Mouse (Mus musculus) MEL (cell line): ENCODE measurements around the gene Baiap2l2. TPM values are rescaled to one million over a fixed set of nuclear protein-coding genes. Genes with fewer than 3 reads are reported as not detected.
A peak's percentile ranks its signal among the peaks of the same experiment; 100 is the strongest.

Experiments
- DNase-seq: peaks from one replicate; pipeline ENCODE4 v3.0.0; 2011; ENCODE audit warnings: low read depth, low spot score
- H3K27ac ChIP-seq: 2 replicates; pipeline ENCODE4 v1.5.1; 2012; ENCODE audit warnings: low read depth, mild to moderate bottlenecking, control low read depth, low read length, moderate library complexity; ENCODE audit not compliant: control insufficient read depth
- H3K27me3 ChIP-seq, 2 experiments: fragments of 150-350 bp in 1 of 2; sonication (generic) in 1 of 2; 2 replicates each; pipeline ENCODE4 v1.6.1; 2012; ENCODE audit warnings: low read length in 2 of 2, mild to moderate bottlenecking in 2 of 2, improper control_type of control experiment in 1 of 2, moderate library complexity in 1 of 2; ENCODE audit not compliant: insufficient read depth in 2 of 2, control insufficient read depth in 1 of 2
- H3K36me3 ChIP-seq, 2 experiments: 2 replicates each; pipeline ENCODE4 v1.6.1; 2012 to 2014; ENCODE audit warnings: low read length in 2 of 2, improper control_type of control experiment in 1 of 2, inconsistent platforms in 1 of 2, mild to moderate bottlenecking in 1 of 2; ENCODE audit not compliant: insufficient read depth in 2 of 2, control insufficient read depth in 1 of 2
- H3K4me1 ChIP-seq, 2 experiments: fragments of 150-350 bp in 1 of 2; sonication (generic) in 1 of 2; 2 replicates each; pipeline ENCODE4 v1.6.1; 2012; ENCODE audit warnings: low read length in 2 of 2, improper control_type of control experiment in 1 of 2, mild to moderate bottlenecking in 1 of 2; ENCODE audit not compliant: insufficient read depth in 2 of 2, control insufficient read depth in 1 of 2
- H3K4me3 ChIP-seq, 2 experiments: fragments of 150-350 bp in 1 of 2; sonication (generic) in 1 of 2; 2 replicates each; pipeline ENCODE4 v1.5.1; 2012; ENCODE audit warnings: low read depth in 2 of 2, low read length in 2 of 2, mild to moderate bottlenecking in 2 of 2, moderate library complexity in 2 of 2, control low read depth in 1 of 2, improper control_type of control experiment in 1 of 2; ENCODE audit not compliant: control insufficient read depth in 1 of 2, insufficient read depth in 1 of 2
- H3K79me2 ChIP-seq: 2 replicates; pipeline ENCODE4 v1.6.1; 2012; ENCODE audit warnings: mild to moderate bottlenecking, low read length, moderate library complexity; ENCODE audit not compliant: control insufficient read depth, poor library complexity, insufficient read depth
- H3K9ac ChIP-seq: 2 replicates; pipeline ENCODE4 v1.6.1; 2012; ENCODE audit warnings: low read depth, mild to moderate bottlenecking, control low read depth, low read length, moderate library complexity; ENCODE audit not compliant: control insufficient read depth, poor library complexity, severe bottlenecking
- H3K9me3 ChIP-seq: fragments of 150-350 bp; sonication (generic); replicated peaks from 2 replicates; pipeline ENCODE4 v1.6.1; 2012; ENCODE audit warnings: mild to moderate bottlenecking, low read length, improper control_type of control experiment, moderate library complexity; ENCODE audit not compliant: insufficient read depth
- BHLHE40 ChIP-seq: IDR thresholded peaks from 2 replicates; pipeline ENCODE4 v1.6.1; 2012; ENCODE audit warnings: low read depth, mild to moderate bottlenecking, inconsistent platforms, low read length, improper control_type of control experiment, borderline replicate concordance
- CHD1 ChIP-seq: IDR thresholded peaks from 2 replicates; pipeline ENCODE4 v1.6.1; 2012; ENCODE audit warnings: low read depth, mild to moderate bottlenecking, inconsistent platforms, low read length, improper control_type of control experiment
- CHD2 ChIP-seq: IDR thresholded peaks from 2 replicates; pipeline ENCODE4 v1.6.1; 2011; ENCODE audit warnings: low read length, improper control_type of control experiment
- E2F4 ChIP-seq: IDR thresholded peaks from 2 replicates; pipeline ENCODE4 v1.6.1; 2011; ENCODE audit warnings: low read depth, low read length, improper control_type of control experiment, borderline replicate concordance
- ELF1 ChIP-seq: IDR thresholded peaks from 2 replicates; pipeline ENCODE4 v1.6.1; 2014; ENCODE audit warnings: low read depth, mild to moderate bottlenecking, inconsistent platforms, low read length, improper control_type of control experiment, moderate library complexity
- EP300 ChIP-seq, 2 experiments: IDR thresholded peaks; 2 replicates each; pipeline ENCODE4 v1.6.1; 2011; ENCODE audit warnings: improper control_type of control experiment in 2 of 2, low read length in 2 of 2, low read depth in 1 of 2, mild to moderate bottlenecking in 1 of 2
- GABPA ChIP-seq: IDR thresholded peaks from 2 replicates; pipeline ENCODE4 v1.6.1; 2012; ENCODE audit warnings: low read depth, mild to moderate bottlenecking, inconsistent platforms, low read length, improper control_type of control experiment, moderate library complexity
- GATA1 ChIP-seq: IDR thresholded peaks from 2 replicates; pipeline ENCODE4 v1.6.1; 2011; ENCODE audit warnings: low read depth, low read length, improper control_type of control experiment
- HCFC1 ChIP-seq: IDR thresholded peaks from 2 replicates; pipeline ENCODE4 v1.6.1; 2012; ENCODE audit warnings: low read depth, mild to moderate bottlenecking, inconsistent platforms, low read length, improper control_type of control experiment, moderate library complexity
- JUND ChIP-seq: IDR thresholded peaks from 2 replicates; pipeline ENCODE4 v1.6.1; 2011; ENCODE audit warnings: low read depth, mild to moderate bottlenecking, improper control_type of control experiment, low read length
- KAT2A ChIP-seq: conservative IDR thresholded peaks from 2 replicates; pipeline ENCODE4 v1.6.1; 2012; ENCODE audit warnings: low read depth, low read length, improper control_type of control experiment, inconsistent platforms
- MAFK ChIP-seq: IDR thresholded peaks from 2 replicates; pipeline ENCODE4 v1.6.1; 2011; ENCODE audit warnings: low read depth, mild to moderate bottlenecking, low read length, improper control_type of control experiment, borderline replicate concordance
- MAX ChIP-seq: IDR thresholded peaks from 2 replicates; pipeline ENCODE4 v1.6.1; 2011; ENCODE audit warnings: low read length, improper control_type of control experiment
- MAZ ChIP-seq: IDR thresholded peaks from 2 replicates; pipeline ENCODE4 v1.6.1; 2012; ENCODE audit warnings: low read depth, mild to moderate bottlenecking, inconsistent platforms, low read length, improper control_type of control experiment
- MEF2A ChIP-seq: IDR thresholded peaks from 2 replicates; pipeline ENCODE4 v1.6.1; 2014; ENCODE audit warnings: low read depth, mild to moderate bottlenecking, inconsistent platforms, low read length, improper control_type of control experiment; ENCODE audit not compliant: poor library complexity, insufficient replicate concordance, severe bottlenecking; ENCODE audit errors: extremely low read depth
- MXI1 ChIP-seq: IDR thresholded peaks from 2 replicates; pipeline ENCODE4 v1.6.1; 2011; ENCODE audit warnings: mild to moderate bottlenecking, low read depth, low read length, improper control_type of control experiment
- MYC ChIP-seq: IDR thresholded peaks from 2 replicates; pipeline ENCODE4 v1.6.1; 2011; ENCODE audit warnings: low read depth, mild to moderate bottlenecking, low read length, improper control_type of control experiment, moderate library complexity
- NRF1 ChIP-seq: IDR thresholded peaks from 2 replicates; pipeline ENCODE4 v1.6.1; 2014; ENCODE audit warnings: low read depth, mild to moderate bottlenecking, inconsistent platforms, low read length, improper control_type of control experiment, moderate library complexity; ENCODE audit not compliant: poor library complexity, insufficient read depth, severe bottlenecking
- POLR2A ChIP-seq, 2 experiments: IDR thresholded peaks; 2 replicates each; pipeline ENCODE4 v1.6.1; 2011 to 2012; ENCODE audit warnings: low read length in 2 of 2, mild to moderate bottlenecking in 2 of 2, control low read depth in 1 of 2, improper control_type of control experiment in 1 of 2, low read depth in 1 of 2, moderate library complexity in 1 of 2; ENCODE audit not compliant: control insufficient read depth in 1 of 2, insufficient read depth in 1 of 2, poor library complexity in 1 of 2
- RAD21 ChIP-seq: IDR thresholded peaks from 2 replicates; pipeline ENCODE4 v1.6.1; 2011; ENCODE audit warnings: mild to moderate bottlenecking, low read depth, low read length, improper control_type of control experiment
- SMC3 ChIP-seq: IDR thresholded peaks from 2 replicates; pipeline ENCODE4 v1.6.1; 2011; ENCODE audit warnings: low read depth, low read length, improper control_type of control experiment
- TAL1 ChIP-seq: IDR thresholded peaks from 2 replicates; pipeline ENCODE4 v1.6.1; 2012; ENCODE audit warnings: mild to moderate bottlenecking, inconsistent platforms, low read length, moderate library complexity, mixed read lengths
- TBP ChIP-seq: IDR thresholded peaks from 2 replicates; pipeline ENCODE4 v1.8.0; 2011; ENCODE audit warnings: low read depth, low read length, improper control_type of control experiment
- TCF12 ChIP-seq: IDR thresholded peaks from 2 replicates; pipeline ENCODE4 v1.6.1; 2014; ENCODE audit warnings: low read depth, mild to moderate bottlenecking, inconsistent platforms, low read length, improper control_type of control experiment, moderate library complexity
- USF2 ChIP-seq, 2 experiments: IDR thresholded peaks; 2 replicates each; pipeline ENCODE4 v1.6.1; 2011 to 2012; ENCODE audit warnings: improper control_type of control experiment in 2 of 2, low read length in 2 of 2, borderline replicate concordance in 1 of 2, inconsistent platforms in 1 of 2, low read depth in 1 of 2, mild to moderate bottlenecking in 1 of 2; ENCODE audit not compliant: insufficient read depth in 1 of 2
- ZC3H11A ChIP-seq: IDR thresholded peaks from 2 replicates; pipeline ENCODE4 v1.6.1; 2012; ENCODE audit warnings: low read depth, mild to moderate bottlenecking, inconsistent platforms, low read length, improper control_type of control experiment
- ZKSCAN1 ChIP-seq: IDR thresholded peaks from 2 replicates; pipeline ENCODE4 v1.6.1; 2012; ENCODE audit warnings: low read depth, mild to moderate bottlenecking, inconsistent platforms, low read length, improper control_type of control experiment, moderate library complexity
- ZNF384 ChIP-seq: IDR thresholded peaks from 2 replicates; pipeline ENCODE4 v1.6.1; 2012; ENCODE audit warnings: low read depth, mild to moderate bottlenecking, inconsistent platforms, low read length, improper control_type of control experiment
- polyA plus RNA-seq, 2 experiments: library from polyadenylated mRNA; stranded (reverse) in 1 of 2; unstranded in 1 of 2; fragments of >175 nt in 1 of 2; fragments of >200 nt in 1 of 2; gene quantifications; 2 replicates each; pipeline versions ENCODE4 v1.2.1 to v1.2.4; 2012; ENCODE audit warnings: low replicate concordance in 2 of 2, low read depth in 1 of 2; ENCODE audit not compliant: insufficient read length in 2 of 2, insufficient read depth in 1 of 2, missing spikeins in 1 of 2
- total RNA-seq: library from RNA; depleted of rRNA; stranded (reverse); fragments of 300-350 nt; gene quantifications from 2 replicates; pipeline ENCODE4 v1.2.3, GENCODE M21; 2012

Gene Baiap2l2
- total and polyA plus RNA-seq, 3 experiments: 0.60 to 1.1 TPM; not detected in 1

GRCm38 (mm10) chr15:79224685-79225084 lies 60.7 kb downstream of the Baiap2l2 start (continued):
- TF ChIP-seq MEF2A (no peak), RAD21 (peak; percentile 96), TAL1 (no peak), JUND (no peak), KAT2A (no peak), TBP (0 out of 2 replicates have a peak, but pooled peaks have one; percentile 19), MYC (no peak), SMC3 (peak; percentile 89), USF2 (IDR thresholded peaks at IDR 0.05; ENCODE audit: borderline replicate concordance in 1 of 2, insufficient read depth in 1 of 2, low read depth in 1 of 2, low read length in 2 of 2) (no peak), E2F4 (no peak), EP300 (IDR thresholded peaks at IDR 0.05; ENCODE audit: low read depth in 1 of 2, low read length in 2 of 2) (no peak), HCFC1 (no peak), GABPA (no peak), ZC3H11A (peak; percentile 80), ZKSCAN1 (no peak), BHLHE40 (no peak), ZNF384 (no peak), MAFK (no peak), CHD2 (no peak)

DNA sequence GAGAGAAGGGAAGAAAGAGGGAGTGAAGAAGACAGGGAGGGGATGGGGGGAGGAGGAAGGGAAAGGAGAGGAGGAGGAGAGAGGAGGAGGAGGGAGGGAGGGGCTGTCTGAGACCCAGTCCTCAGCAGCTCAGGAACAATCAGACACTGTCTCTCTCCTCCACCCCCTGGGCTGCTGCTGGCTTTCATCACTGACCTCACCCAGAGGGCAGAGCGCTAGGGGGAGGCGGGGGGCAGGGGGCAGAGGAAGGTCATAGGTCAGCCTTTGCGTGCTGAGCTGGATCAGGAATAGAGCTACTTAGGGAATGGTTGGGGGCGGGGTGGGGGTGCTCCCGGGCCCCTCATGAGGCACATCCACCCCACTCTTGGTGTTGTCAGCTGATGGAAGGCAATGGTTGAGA lies 61.7 kb downstream of the Baiap2l2 start:
- H3K9ac ChIP-seq: no peak overlapping the region
- no peak for DNase-seq
- TF ChIP-seq TAL1: no peak
- TF ChIP-seq CHD1: no peak
- no peak for TF ChIP-seq ELF1
- no peak for TF ChIP-seq RAD21
- TF ChIP-seq GATA1: no peak
- no peak for TF ChIP-seq NRF1
- TF ChIP-seq E2F4: no peak
- no peak for TF ChIP-seq MAZ
- TF ChIP-seq CHD2: no peak
- TF ChIP-seq ZKSCAN1: no peak
- TF ChIP-seq MYC: no peak
- no peak for TF ChIP-seq POLR2A (IDR thresholded peaks at IDR 0.05; ENCODE audit: control insufficient read depth in 1 of 2, insufficient read depth in 1 of 2, low read depth in 1 of 2, low read length in 2 of 2, poor library complexity in 1 of 2)
- no peak for TF ChIP-seq BHLHE40
- TF ChIP-seq MAX: no peak
- no peak for TF ChIP-seq SMC3
- no peak for TF ChIP-seq MXI1
- no peak for TF ChIP-seq TCF12
- TF ChIP-seq, all 39 proteins: peak for 0
- Histone ChIP-seq H3K9me3 (no peaks in the 10 kb centered on the region), H3K4me3 (no peak overlapping the region), H3K4me1 (no peaks in the 10 kb centered on the region), H3K36me3 (no peaks in the 10 kb centered on the region), H3K79me2 (no peaks in the 10 kb centered on the region), H3K27me3 (no peaks in the 10 kb centered on the region), H3K27ac (no peak overlapping the region)
